Mouse (Mus musculus) lung, embryonic 14.5 days (tissue): Measurements from ENCODE around the gene Olfr1012. TPM values are rescaled to one million over a fixed set of nuclear protein-coding genes. Genes with fewer than 3 reads are reported as not detected.

Experiments
- ATAC-seq: fragments of 200-750 bp; cut with Nextera tagmentation; 2 replicates; pipeline ENCODE4 v1.8.0; 2017; ENCODE audit warnings: mild to moderate bottlenecking, moderate TSS enrichment, moderate library complexity; ENCODE audit not compliant: insufficient read depth
- DNase-seq: peaks from one replicate; pipeline ENCODE4 v3.0.0-alpha.2; 2015
- H3K27ac ChIP-seq: fragments of 300-500 bp; sonication (generic); 2 replicates; pipeline ENCODE4 v1.5.1; 2014; ENCODE audit warnings: low read depth, mild to moderate bottlenecking, moderate library complexity
- H3K27me3 ChIP-seq: fragments of 300-500 bp; sonication (generic); 2 replicates; pipeline ENCODE4 v1.6.1; 2014; ENCODE audit warnings: low read length, control low read depth; ENCODE audit not compliant: insufficient read depth
- H3K36me3 ChIP-seq: fragments of 300-500 bp; sonication (generic); 2 replicates; pipeline ENCODE4 v1.6.1; 2014; ENCODE audit warnings: control low read depth; ENCODE audit not compliant: insufficient read depth
- H3K4me1 ChIP-seq: fragments of 300-500 bp; sonication (generic); 2 replicates; pipeline ENCODE4 v1.6.1; 2014; ENCODE audit warnings: antibody characterized with exemption, control low read depth; ENCODE audit not compliant: insufficient read depth
- H3K4me2 ChIP-seq: fragments of 300-500 bp; sonication (generic); 2 replicates; pipeline ENCODE4 v1.6.1; 2014; ENCODE audit warnings: mild to moderate bottlenecking
- H3K4me3 ChIP-seq: fragments of 300-500 bp; sonication (generic); 2 replicates; pipeline ENCODE4 v1.5.1; 2014; ENCODE audit warnings: low read depth, low read length
- H3K9ac ChIP-seq: fragments of 300-500 bp; sonication (generic); 2 replicates; pipeline ENCODE4 v1.6.1; 2014
- H3K9me3 ChIP-seq: fragments of 300-500 bp; sonication (generic); 2 replicates; pipeline ENCODE4 v1.6.1; 2016; ENCODE audit warnings: low read depth, low read length, control low read depth
- CTCF ChIP-seq: IDR thresholded peaks from 2 replicates; pipeline ENCODE4 v1.5.1; 2016; ENCODE audit warnings: antibody characterized with exemption, low read depth
- WGBS: fragments of 180-500 bp; shearing (Covaris S2); extraction: QIAGEN DNeasy Blood & Tissue Kit; methylation state at CpG from one replicate; pipeline ENCODE4 v1.1.7; 2014; 5-methylcytosine and 5-hydroxymethylcytosine counted together
- polyA plus RNA-seq: library from polyadenylated mRNA; unstranded; fragments of >200 nt; fragmentation: Nextera tagmentation; extraction: Ambion mirVana; gene quantifications from 2 replicates; pipeline ENCODE4 v1.2.1, GENCODE M21; 2014

The Olfr1012 gene
- not detected in 2 replicates for polyA plus RNA-seq

DNA sequence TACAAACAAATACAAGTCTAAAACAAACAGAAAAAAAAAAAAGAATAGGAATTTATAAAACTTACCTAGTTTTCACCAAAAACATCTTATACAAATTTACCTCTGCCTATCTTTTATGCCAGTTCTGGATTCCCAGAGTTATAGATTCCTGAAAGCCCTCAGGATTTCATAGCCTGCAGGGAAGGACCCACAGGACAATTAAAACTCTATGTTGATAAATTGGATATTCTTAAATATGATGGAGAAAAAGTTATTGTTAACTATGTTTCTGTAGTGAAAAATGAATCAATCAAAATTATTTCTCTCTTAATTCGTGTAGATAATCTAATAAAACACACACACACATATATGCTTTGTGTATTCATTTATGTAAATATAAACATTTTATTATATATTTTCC is at the start of gene Olfr1012:
Gene Olfr1012 (minus strand): TSS at position 101 of the 400 bp plus-strand sequence.
- Histone ChIP-seq H3K27me3 (no peaks in the 10 kb centered on the region), H3K9ac (no peak within 1 kb of the TSS), H3K4me1 (no peaks in the 10 kb centered on the region), H3K4me3 (no peak within 1 kb of the TSS), H3K27ac (no peak within 1 kb of the TSS), H3K36me3 (no peaks in the 10 kb centered on the region), H3K4me2 (no peak within 1 kb of the TSS), H3K9me3 (no peaks in the 10 kb centered on the region)
- DNase-seq (no peak), ATAC-seq (no peak)
- no peak for TF ChIP-seq CTCF
- WGBS = 45% methylated on average over 1 of the region's 1 CpGs

DNA sequence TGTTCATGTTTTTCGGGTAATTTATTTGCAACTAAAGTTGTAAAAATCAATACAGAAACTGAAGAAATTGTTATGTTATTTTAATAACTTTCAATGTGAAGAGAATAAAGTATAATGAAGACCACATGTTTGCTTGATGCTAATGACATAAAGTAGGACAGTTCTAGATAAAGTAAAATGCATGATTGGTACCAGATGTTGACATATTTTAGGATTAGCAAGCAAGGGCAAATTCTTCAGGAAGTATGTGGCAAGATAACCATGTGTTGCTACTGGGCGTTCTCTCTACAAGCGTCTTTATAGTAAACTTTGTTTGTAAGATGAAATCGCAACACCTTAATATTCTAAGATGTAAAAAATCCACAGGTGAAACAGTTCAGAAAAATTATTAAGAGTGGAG is 41.9 kb upstream of the Olfr1012 start:
- Histone ChIP-seq H3K9ac (no peak overlapping the region), H3K27ac (no peak overlapping the region), H3K4me1 (no peaks in the 10 kb centered on the region), H3K4me3 (no peak overlapping the region), H3K36me3 (no peaks in the 10 kb centered on the region), H3K4me2 (no peak overlapping the region), H3K27me3 (no peaks in the 10 kb centered on the region), H3K9me3 (no peaks in the 10 kb centered on the region)
- no peak for ATAC-seq
- 71% methylated on average over 4 of the region's 4 CpGs for WGBS
- DNase-seq = no peak
- TF ChIP-seq CTCF = no peak

DNA sequence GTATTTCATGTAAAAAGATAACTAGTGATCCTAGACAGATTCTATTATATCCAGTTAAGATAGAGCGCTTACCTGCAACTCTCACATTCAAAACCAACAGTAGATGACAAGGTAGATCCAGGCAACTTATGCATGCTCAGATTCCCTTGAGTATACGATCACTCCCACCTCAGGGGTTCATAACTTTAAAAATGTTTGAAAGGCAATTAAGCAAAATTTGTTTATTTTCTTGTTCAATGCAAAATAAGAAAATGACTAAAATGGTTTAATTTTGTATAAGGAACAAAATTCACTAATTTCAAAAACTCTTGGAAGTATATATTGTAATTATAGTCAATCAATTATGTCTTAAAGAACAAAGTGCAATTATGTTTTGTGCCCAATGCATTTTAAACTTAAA is 39.9 kb upstream of the Olfr1012 start, which contains the start of gene Olfr1016:
Gene Olfr1016 (minus strand): TSS at position 101 of the 400 bp plus-strand sequence.
- no peak for TF ChIP-seq CTCF
- H3K9ac ChIP-seq = no peak within 1 kb of the TSS
- H3K27me3 ChIP-seq = no peaks in the 10 kb centered on the region
- DNase-seq (no peak), ATAC-seq (no peak)
- H3K4me3 ChIP-seq = no peak within 1 kb of the TSS
- H3K9me3 ChIP-seq = no peaks in the 10 kb centered on the region
- H3K4me2 ChIP-seq = no peak within 1 kb of the TSS
- H3K27ac ChIP-seq = no peak within 1 kb of the TSS
- H3K4me1 ChIP-seq = no peaks in the 10 kb centered on the region
- no peaks in the 10 kb centered on the region for H3K36me3 ChIP-seq
- 85% methylated on average over 2 of the region's 2 CpGs for WGBS

DNA sequence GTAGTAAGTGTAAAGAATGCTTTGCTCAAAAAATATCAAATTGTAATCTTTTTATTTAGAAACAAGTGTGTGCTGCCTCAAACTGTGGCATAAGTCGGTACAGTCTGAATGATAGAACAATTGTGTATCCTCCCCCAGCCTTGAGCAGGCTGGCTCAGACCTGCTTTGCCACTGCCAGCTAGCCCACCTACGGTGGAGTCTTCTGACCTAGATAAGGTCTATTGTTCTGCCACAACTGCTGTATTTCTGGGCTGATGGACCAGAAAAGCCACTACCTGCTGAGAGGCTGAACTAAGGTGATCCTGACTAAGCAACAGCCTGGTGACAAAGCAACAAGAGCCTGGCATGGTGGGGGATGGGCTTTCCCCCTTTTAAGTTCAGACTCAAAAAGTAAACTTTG is 29.8 kb upstream of the Olfr1012 start:
- WGBS = 48% methylated on average over 2 of the region's 2 CpGs
- DNase-seq = no peak
- Histone ChIP-seq H3K4me2 (no peak overlapping the region), H3K27me3 (no peaks in the 10 kb centered on the region), H3K27ac (no peak overlapping the region), H3K4me1 (no peaks in the 10 kb centered on the region), H3K9ac (no peak overlapping the region), H3K36me3 (no peaks in the 10 kb centered on the region), H3K4me3 (no peak overlapping the region), H3K9me3 (no peaks in the 10 kb centered on the region)
- TF ChIP-seq CTCF = no peak
- ATAC-seq = no peak

DNA sequence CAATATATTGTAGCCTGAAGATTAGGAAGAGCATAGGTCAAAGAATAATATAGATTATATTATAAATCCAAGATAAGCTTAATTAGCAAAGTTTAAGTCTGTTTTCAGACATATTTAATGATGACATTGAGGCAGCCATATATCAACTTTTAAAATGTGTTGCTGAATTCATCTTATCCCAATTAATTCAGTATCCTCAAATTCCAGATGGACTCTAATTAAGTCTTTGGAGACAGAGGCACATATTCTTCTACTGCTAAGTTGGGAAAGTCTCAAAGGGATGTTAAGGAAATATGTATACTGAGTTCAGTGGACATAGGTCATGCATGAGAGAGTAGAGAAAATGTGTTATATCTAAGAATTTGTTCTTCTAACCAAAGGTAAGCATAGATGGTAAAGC is 19.2 kb upstream of the Olfr1012 start, which contains the start of gene Olfr1015:
Gene Olfr1015 (plus strand): TSS at position 301 of the 400 bp plus-strand sequence.
- H3K27me3 ChIP-seq = no peaks in the 10 kb centered on the region
- no peak within 1 kb of the TSS for H3K4me2 ChIP-seq
- H3K4me3 ChIP-seq = no peak within 1 kb of the TSS
- H3K27ac ChIP-seq = no peak within 1 kb of the TSS
- no peak within 1 kb of the TSS for H3K9ac ChIP-seq
- no peaks in the 10 kb centered on the region for H3K36me3 ChIP-seq
- H3K4me1 ChIP-seq = no peaks in the 10 kb centered on the region
- ATAC-seq (no peak), DNase-seq (no peak)
- H3K9me3 ChIP-seq = no peaks in the 10 kb centered on the region
- no peak for TF ChIP-seq CTCF

DNA sequence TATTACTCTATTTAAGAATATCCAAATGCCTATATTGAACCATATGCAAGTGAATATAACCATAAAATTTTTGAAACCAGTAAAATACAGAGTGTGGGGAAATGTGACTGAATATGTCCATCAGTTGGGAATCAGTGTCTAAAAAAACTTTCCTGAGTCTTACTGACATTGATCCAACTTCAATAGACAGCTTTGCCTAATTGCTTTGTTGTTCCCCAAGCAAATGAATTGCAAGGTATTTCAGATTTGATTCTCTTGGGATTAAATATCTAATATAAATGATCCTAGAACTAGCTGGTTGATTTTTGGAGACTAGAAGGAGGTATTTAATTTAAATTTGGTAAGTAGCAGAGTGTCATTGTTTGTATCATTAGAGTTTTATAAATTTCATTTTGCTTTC is 9.8 kb upstream of the Olfr1012 start, which contains the start of gene Olfr1014:
Gene Olfr1014 (plus strand): TSS at position 301 of the 400 bp plus-strand sequence.
- Histone ChIP-seq H3K36me3 (no peaks in the 10 kb centered on the region), H3K9me3 (no peaks in the 10 kb centered on the region), H3K4me3 (no peak within 1 kb of the TSS), H3K27me3 (no peaks in the 10 kb centered on the region), H3K27ac (no peak within 1 kb of the TSS), H3K4me2 (no peak within 1 kb of the TSS), H3K9ac (no peak within 1 kb of the TSS), H3K4me1 (no peaks in the 10 kb centered on the region)
- ATAC-seq (no peak), DNase-seq (no peak)
- no peak for TF ChIP-seq CTCF

DNA sequence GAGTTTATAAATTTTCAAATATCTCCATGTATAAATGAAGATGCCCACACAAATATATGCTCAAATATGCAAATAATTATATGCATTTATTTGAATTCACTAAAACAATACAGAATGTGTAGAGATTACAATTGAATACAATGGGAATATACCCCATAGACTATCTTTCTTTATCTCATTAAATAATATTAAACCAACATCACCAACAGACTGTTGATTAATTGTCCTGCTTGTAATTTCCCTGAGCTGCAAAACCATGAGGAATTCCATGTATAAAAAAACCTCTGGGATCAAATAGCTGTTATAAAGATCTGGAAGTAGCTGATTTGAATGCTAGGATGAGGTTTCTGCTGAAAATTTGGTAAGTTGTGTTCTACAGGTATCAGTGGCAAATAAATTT is 4.2 kb upstream of the Olfr1012 start, which contains the start of gene Olfr1013:
Gene Olfr1013 (plus strand): TSS at position 301 of the 400 bp plus-strand sequence.
- H3K9me3 ChIP-seq = no peaks in the 10 kb centered on the region
- H3K4me3 ChIP-seq = no peak within 1 kb of the TSS
- no peak for TF ChIP-seq CTCF
- H3K27ac ChIP-seq = no peak within 1 kb of the TSS
- DNase-seq = no peak
- H3K9ac ChIP-seq = no peak within 1 kb of the TSS
- no peaks in the 10 kb centered on the region for H3K4me1 ChIP-seq
- H3K27me3 ChIP-seq = no peaks in the 10 kb centered on the region
- ATAC-seq = no peak
- H3K4me2 ChIP-seq = no peak within 1 kb of the TSS
- H3K36me3 ChIP-seq = no peaks in the 10 kb centered on the region

DNA sequence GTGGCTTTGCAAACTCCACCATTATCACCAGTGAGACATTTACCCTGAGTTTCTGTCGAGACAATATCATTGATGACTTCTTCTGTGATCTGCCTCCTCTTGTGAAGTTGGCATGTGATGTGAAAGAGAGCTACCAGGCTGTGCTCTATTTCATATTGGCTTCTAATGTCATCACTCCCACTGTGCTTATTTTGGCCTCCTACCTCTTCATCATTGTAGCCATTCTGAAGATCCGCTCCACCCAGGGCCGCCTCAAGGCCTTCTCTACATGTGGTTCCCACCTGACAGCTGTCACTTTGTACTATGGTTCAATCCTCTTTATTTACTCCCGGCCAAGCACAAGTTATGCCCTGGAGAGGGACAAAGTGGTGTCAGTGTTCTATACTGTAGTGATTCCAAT is 8.7 kb downstream of the Olfr1012 start:
- 82% methylated on average over 4 of the region's 4 CpGs for WGBS

More for the DNA sequence above, 8.7 kb downstream of the Olfr1012 start:
- no peaks in the 10 kb centered on the region for H3K36me3 ChIP-seq
- no peak overlapping the region for H3K4me2 ChIP-seq
- DNase-seq (no peak), ATAC-seq (no peak)
- no peaks in the 10 kb centered on the region for H3K4me1 ChIP-seq
- no peak overlapping the region for H3K4me3 ChIP-seq
- no peaks in the 10 kb centered on the region for H3K9me3 ChIP-seq
- H3K27ac ChIP-seq = no peak overlapping the region
- H3K9ac ChIP-seq = no peak overlapping the region
- no peak for TF ChIP-seq CTCF
- no peaks in the 10 kb centered on the region for H3K27me3 ChIP-seq
